In the genomic region with DNA sequence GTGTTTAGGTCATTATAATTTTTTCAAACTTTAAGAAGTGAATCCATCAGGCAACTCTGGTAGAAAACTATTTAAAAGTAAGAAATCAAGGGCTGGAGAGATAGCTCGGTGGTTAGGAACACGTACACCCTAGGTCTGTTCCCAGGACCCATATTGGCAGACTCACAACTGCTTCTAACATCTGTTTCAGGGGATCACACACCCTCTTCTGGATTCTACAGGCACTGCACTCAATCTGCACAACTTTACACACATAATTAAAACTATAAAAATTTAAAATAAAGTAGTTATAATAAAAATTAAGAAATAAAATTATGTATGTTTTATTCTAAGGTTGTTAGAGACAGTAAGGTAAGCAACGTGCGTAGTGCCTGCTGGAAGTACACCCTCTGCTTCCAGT, we compare ENCODE assay signal across 27 mouse cellular contexts. TPM values are rescaled to one million over a fixed set of nuclear protein-coding genes. Genes with fewer than 3 reads are reported as not detected.
A peak's percentile ranks its signal among the peaks of the same experiment; 100 is the strongest.
DNase-seq lines count a peak whose midpoint lies in the region; ATAC-seq and TF ChIP-seq lines count a peak whose summit lies in the region.
"Had no signal": no experiment of that assay in that cellular context is flagged by ENCODE, and none has a peak within 500 bp of the region (broad histone marks: within the 10 kb centered on the region; RNA-seq: fewer than 3 reads in every experiment).

No protein-coding gene starts in this region.

- no peaks in the 10 kb centered on the region for H3K27me3 ChIP-seq in kidney, postnatal 0 days (ENCODE audit: insufficient read depth, low read length)
- no peaks in the 10 kb centered on the region for H3K27me3 ChIP-seq in limb, embryonic 10.5 days (ENCODE audit: low read depth, poor library complexity, severe bottlenecking)
- H3K27me3 ChIP-seq: embryonic facial prominence, embryonic 12.5 days; hindbrain, embryonic 12.5 days; limb, embryonic 15.5 days; liver, embryonic 15.5 days had no signal

- H3K9ac ChIP-seq in kidney, postnatal 0 days (ENCODE audit: low read depth, low read length) = no peak overlapping the region
- H3K9ac ChIP-seq: embryonic facial prominence, embryonic 12.5 days; hindbrain, embryonic 12.5 days; limb, embryonic 15.5 days; liver, embryonic 15.5 days had no signal

- DNase-seq in kidney, postnatal 0 days (ENCODE audit: low spot score) = no peak
- no peak for DNase-seq in kidney, postnatal 14 days
- DNase-seq in A20 (ENCODE audit: low read depth, low spot score) (peak; percentile 26), NIH3T3 (ENCODE audit: low read depth) (peak; percentile 17)
- no peak for DNase-seq in adrenal gland, adult 18-20 months (ENCODE audit: low spot score in 2 of 2)
- no peak for DNase-seq in cerebellum, postnatal 36 days
- no peak for DNase-seq in limb, embryonic 10.5 days (ENCODE audit: low spot score)
- DNase-seq: adrenal gland, postnatal 36 days; cerebellum, adult 2 months; gastrocnemius, postnatal 36 days; heart, postnatal 10 days; thymus, postnatal 36 days had no signal

- no peaks in the 10 kb centered on the region for H3K4me1 ChIP-seq in kidney, postnatal 0 days (replicated peaks; ENCODE audit: insufficient read depth, low read length)
- H3K4me1 ChIP-seq in limb, embryonic 10.5 days = no peaks in the 10 kb centered on the region
- H3K4me1 ChIP-seq: embryonic facial prominence, embryonic 12.5 days; hindbrain, embryonic 12.5 days; limb, embryonic 15.5 days had no signal

- no peaks in the 10 kb centered on the region for H3K9me3 ChIP-seq in kidney, postnatal 0 days (replicated peaks; ENCODE audit: low read length)
- no peaks in the 10 kb centered on the region for H3K9me3 ChIP-seq in limb, embryonic 10.5 days (replicated peaks)
- H3K9me3 ChIP-seq: embryonic facial prominence, embryonic 12.5 days; hindbrain, embryonic 12.5 days; limb, embryonic 15.5 days; liver, embryonic 15.5 days had no signal

- peaks cover 4% of the 10 kb centered on the region; the same call in 1 of the 2 replicates for H3K36me3 ChIP-seq in kidney, postnatal 0 days (ENCODE audit: insufficient read depth, low read length)
- peaks cover 25% of the 10 kb centered on the region for H3K36me3 ChIP-seq in limb, embryonic 10.5 days

- no peak overlapping the region for H3K4me2 ChIP-seq in kidney, postnatal 0 days (ENCODE audit: low read length)
- H3K4me2 ChIP-seq: embryonic facial prominence, embryonic 12.5 days; hindbrain, embryonic 12.5 days; limb, embryonic 15.5 days; liver, embryonic 15.5 days had no signal

- H3K27ac ChIP-seq in kidney, postnatal 0 days = no peak overlapping the region
- no peak overlapping the region for H3K27ac ChIP-seq in limb, embryonic 10.5 days
- H3K27ac ChIP-seq: embryonic facial prominence, embryonic 12.5 days; hindbrain, embryonic 12.5 days; limb, embryonic 15.5 days; liver, embryonic 15.5 days had no signal

- WGBS in kidney, postnatal 0 days = 87% methylated on average over 4 of the region's 4 CpGs
- 85% methylated on average over 4 of the region's 4 CpGs for WGBS in limb, embryonic 10.5 days

- peak; percentile 12; the same call in 1 of the 2 replicates for TF ChIP-seq CTCF in kidney, postnatal 0 days (IDR thresholded peaks at IDR 0.05; ENCODE audit: low read depth)

- H3K4me3 ChIP-seq in kidney, postnatal 0 days (replicated peaks; ENCODE audit: low read depth, low read length) = no peak overlapping the region
- H3K4me3 ChIP-seq in limb, embryonic 10.5 days = no peak overlapping the region
- H3K4me3 ChIP-seq: embryonic facial prominence, embryonic 12.5 days; erythroblast, embryonic 14.5 days; hindbrain, embryonic 12.5 days; limb, embryonic 15.5 days; liver, embryonic 15.5 days had no signal

- no peak for ATAC-seq in kidney, postnatal 0 days (replicated peaks; ENCODE audit: low FRiP score, low read depth)
- ATAC-seq in inflammation-experienced regulatory T-cells, adult 6 months = peak; percentile 62
- ATAC-seq: forebrain, embryonic 14.5 days; midbrain, embryonic 16.5 days had no signal

RNA-seq across cellular contexts. Expression of a gene that starts 10.5 kb away (rescaled TPM):
- polyA plus RNA-seq in kidney, postnatal 0 days (2015; fragmentation: Nextera tagmentation; extraction: Ambion mirVana) = 101 and 106 TPM in 2 replicates
- polyA plus RNA-seq in inflammation-experienced regulatory T-cells, adult 6 months (2017; shearing (Covaris generic)) = 100 to 1,000 TPM; 231 to 337 (median 232) TPM
- total RNA-seq in adrenal gland, adult 18-20 months (2021) = 10 to 100 TPM; 67.0 to 77.6 TPM
- polyA plus RNA-seq in limb, embryonic 10.5 days (2016; fragmentation: Nextera tagmentation; extraction: Ambion mirVana) = 92.9 and 108 TPM in 2 replicates

RNA-seq across cellular contexts. Expression of a gene that starts 19.3 kb away (rescaled TPM):
- polyA plus RNA-seq in kidney, postnatal 0 days (2015; fragmentation: Nextera tagmentation; extraction: Ambion mirVana) = not detected in 2 replicates
- polyA plus RNA-seq in inflammation-experienced regulatory T-cells, adult 6 months (2017; shearing (Covaris generic)) = 10 to 100 TPM; 25.1 to 29.8 (median 28.5) TPM
- total RNA-seq in adrenal gland, adult 18-20 months (2021) = not detected
- polyA plus RNA-seq in limb, embryonic 10.5 days (2016; fragmentation: Nextera tagmentation; extraction: Ambion mirVana) = 0.11 TPM in 1 of 2 replicates, not detected in the other
- total RNA-seq: adrenal gland, postnatal 36 days; gastrocnemius, postnatal 36 days; heart, postnatal 10 days; layer of hippocampus, postnatal 25 days; left cerebral cortex, postnatal 14 days had no signal
- polyA plus RNA-seq: cerebellum, adult 2 months; embryonic facial prominence, embryonic 12.5 days; erythroblast, embryonic 14.5 days; forebrain, embryonic 14.5 days; hindbrain, embryonic 12.5 days; intestine, embryonic 14.5 days; kidney, embryonic 14.5 days; limb, embryonic 15.5 days had no signal

RNA-seq across cellular contexts. Expression of a gene that starts 24.8 kb away (rescaled TPM):
- polyA plus RNA-seq in kidney, postnatal 0 days (2015; fragmentation: Nextera tagmentation; extraction: Ambion mirVana) = not detected in 2 replicates
- polyA plus RNA-seq in inflammation-experienced regulatory T-cells, adult 6 months (2017; shearing (Covaris generic)) = under 1 TPM in 1 of 3 experiments, not detected in 2; 0.24 TPM
- not detected for total RNA-seq in adrenal gland, adult 18-20 months (2021)
- not detected in 2 replicates for polyA plus RNA-seq in limb, embryonic 10.5 days (2016; fragmentation: Nextera tagmentation; extraction: Ambion mirVana)
- total RNA-seq: adrenal gland, postnatal 36 days; gastrocnemius, postnatal 36 days; heart, postnatal 10 days; layer of hippocampus, postnatal 25 days; left cerebral cortex, postnatal 14 days; megakaryocyte, adult 5-6 weeks had no signal
- polyA plus RNA-seq: cerebellum, adult 2 months; embryonic facial prominence, embryonic 12.5 days; forebrain, embryonic 14.5 days; hindbrain, embryonic 12.5 days; intestine, embryonic 14.5 days; kidney, embryonic 14.5 days; large intestine, adult 2 months; limb, embryonic 15.5 days; liver, embryonic 15.5 days; lung, embryonic 16.5 days; midbrain, embryonic 16.5 days had no signal

Comparison
In these comparisons a context has a peak if more than half of its experiments do, and no peak if none do; other contexts are left out.
1. DNase-seq: peak in A20 (single experiment) and NIH3T3 (single experiment); none in kidney, postnatal 0 days (single experiment), kidney, postnatal 14 days (single experiment), adrenal gland, adult 18-20 months (0 of 2), cerebellum, postnatal 36 days (0 of 2) and limb, embryonic 10.5 days (single experiment).
2. RNA of a gene that starts 19.3 kb away (polyA plus RNA-seq): 25.1 to 29.8 TPM in inflammation-experienced regulatory T-cells, adult 6 months; not detected in kidney, postnatal 0 days and 0.11 TPM in limb, embryonic 10.5 days; every median in the first group is over 10 times any median in the second.